Mouse (Mus musculus): ENCODE measurements around the gene Dach2. TPM values are rescaled to one million over a fixed set of nuclear protein-coding genes. Genes with fewer than 3 reads are reported as not detected.
A peak's percentile ranks its signal among the peaks of the same experiment; 100 is the strongest.
"Not testable (repeated sequence)": the region's sequence is repeated elsewhere in the genome, so short reads cannot be mapped to it uniquely, and the experiment has no call there.

Gene Dach2
- under 1 TPM; 0.11 to 0.20 TPM for polyA plus RNA-seq (2017; shearing (Covaris generic))

GRCm38 (mm10) chrX:113297404-113297803, at the start of gene Dach2:
TSS of gene Dach2 (plus strand) at chrX:113297510.
- ATAC-seq: peak; percentile 33

GRCm38 (mm10) chrX:113252427-113252826, 44.9 kb upstream of the Dach2 start:
- ATAC-seq: not testable (repeated sequence)

- peak; percentile 73 for ATAC-seq
Observed at GRCm38 (mm10) chrX:113298031-113298430, 721 bp downstream of the Dach2 start.

DNA sequence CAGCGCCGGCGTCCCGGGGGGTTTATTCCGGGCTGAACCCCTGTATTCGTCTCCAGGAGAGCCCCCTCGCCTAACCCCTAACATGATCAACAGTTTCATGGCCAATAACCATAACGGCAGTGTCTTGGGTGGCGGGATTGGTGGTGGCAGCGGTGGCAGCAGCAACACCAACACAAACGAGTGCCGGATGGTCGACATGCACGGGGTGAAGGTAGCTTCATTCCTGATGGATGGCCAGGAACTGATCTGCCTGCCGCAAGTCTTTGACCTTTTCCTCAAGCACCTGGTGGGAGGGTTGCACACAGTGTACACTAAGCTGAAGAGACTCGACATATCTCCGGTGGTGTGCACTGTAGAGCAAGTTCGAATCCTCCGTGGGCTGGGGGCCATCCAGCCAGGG, 1.2 kb downstream of the Dach2 start:
- no peak for ATAC-seq

DNA sequence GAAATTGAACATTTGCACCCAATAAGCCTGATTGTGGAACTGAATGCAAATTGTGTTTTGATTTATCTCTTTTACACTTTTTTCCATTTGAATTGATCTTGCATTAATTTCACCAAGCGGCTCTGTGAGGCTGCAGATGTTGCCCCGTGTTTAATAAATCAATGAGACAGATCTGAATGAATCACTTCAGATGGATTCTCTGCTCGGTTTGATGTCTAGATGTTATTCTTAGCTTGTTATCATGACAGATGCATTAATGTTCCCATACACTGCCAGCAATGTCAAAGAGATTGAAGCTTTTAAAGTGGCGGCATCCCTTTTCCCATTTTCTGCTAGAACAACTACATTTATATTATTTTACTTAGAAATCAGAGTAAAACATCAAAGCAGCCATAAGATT, 7.0 kb downstream of the Dach2 start:
- no peak for ATAC-seq

GRCm38 (mm10) chrX:113338143-113338542, 40.8 kb downstream of the Dach2 start:
- no peak for ATAC-seq

GRCm38 (mm10) chrX:113394417-113394816, 97.1 kb downstream of the Dach2 start:
- ATAC-seq: no peak

- ATAC-seq: no peak
Observed at GRCm38 (mm10) chrX:113408756-113409155, 111.4 kb downstream of the Dach2 start.

DNA sequence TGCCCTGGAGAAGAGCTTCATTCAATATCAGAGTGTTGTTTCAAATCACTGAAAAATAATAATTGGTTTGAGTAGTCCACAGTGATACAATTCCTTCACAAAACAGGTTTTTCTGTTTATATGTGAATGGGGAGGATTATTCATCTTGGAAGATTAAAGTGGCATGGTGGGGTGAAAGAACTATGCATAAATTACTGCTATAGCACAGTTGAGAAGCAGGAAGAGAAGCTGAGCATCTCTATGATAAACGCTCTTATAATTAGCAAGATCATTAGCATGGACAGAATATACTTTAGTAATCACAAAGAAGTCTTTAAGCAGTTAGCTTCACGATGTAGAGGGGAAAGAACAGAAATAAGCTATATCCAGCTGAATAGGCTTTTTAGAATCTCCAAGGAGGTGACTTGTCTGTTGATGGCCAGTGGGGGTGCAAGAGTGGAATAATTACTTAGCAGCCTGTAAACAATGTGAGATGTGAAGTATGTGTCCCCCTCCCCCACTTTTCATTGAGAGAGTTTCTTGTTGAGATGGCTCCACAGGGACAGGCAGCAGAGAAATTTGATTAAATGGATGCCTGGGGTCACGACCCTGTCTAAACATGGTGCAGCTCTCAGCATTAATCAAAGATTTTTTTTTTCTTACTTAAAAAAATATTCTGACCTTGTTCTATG, 124.3 kb downstream of the Dach2 start:
- ATAC-seq: no peak

DNA sequence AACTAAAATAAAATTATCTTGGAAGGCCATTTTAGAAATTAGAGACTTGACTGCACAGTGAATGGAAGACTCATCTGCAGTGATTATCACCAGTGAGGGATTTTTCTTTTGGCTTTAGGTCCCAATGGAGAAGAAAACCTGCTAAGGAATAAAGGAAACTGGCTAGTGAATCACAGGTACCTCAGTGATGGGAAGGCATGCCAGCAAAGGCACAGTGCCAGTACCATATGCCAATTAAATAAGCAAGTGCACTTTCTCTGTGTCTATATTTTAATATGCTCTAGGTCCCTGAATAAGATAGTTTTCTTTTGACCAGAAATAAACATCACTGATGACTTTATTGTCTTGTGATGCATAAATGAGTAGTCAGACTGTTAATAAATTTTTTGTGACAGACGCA, 184.8 kb downstream of the Dach2 start:
- ATAC-seq: no peak

- no peak for ATAC-seq
Observed at GRCm38 (mm10) chrX:113545106-113545505, 247.8 kb downstream of the Dach2 start.

- ATAC-seq: no peak
Observed at GRCm38 (mm10) chrX:113563897-113564296, 266.6 kb downstream of the Dach2 start.

GRCm38 (mm10) chrX:113666069-113666468, 368.8 kb downstream of the Dach2 start:
- no peak for ATAC-seq

DNA sequence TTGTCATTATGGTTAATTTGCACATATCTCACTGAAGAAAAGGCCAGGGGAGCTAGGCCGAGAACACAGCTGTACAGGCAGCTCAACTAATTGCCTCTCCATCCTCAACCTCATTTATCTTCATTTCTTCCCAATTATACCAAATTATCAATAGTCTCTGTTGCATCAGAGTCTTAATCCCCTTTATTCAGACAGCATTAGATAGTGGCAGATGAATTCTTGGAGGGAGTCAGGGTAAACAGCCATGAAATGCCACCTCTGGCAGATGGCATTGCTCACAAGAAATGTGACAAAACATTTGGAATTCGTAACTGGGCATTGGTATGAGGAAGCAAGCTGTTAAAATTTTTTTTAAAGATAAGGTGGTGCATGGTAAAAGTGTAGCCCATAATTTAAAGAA, 389.9 kb downstream of the Dach2 start:
- ATAC-seq: no peak

DNA sequence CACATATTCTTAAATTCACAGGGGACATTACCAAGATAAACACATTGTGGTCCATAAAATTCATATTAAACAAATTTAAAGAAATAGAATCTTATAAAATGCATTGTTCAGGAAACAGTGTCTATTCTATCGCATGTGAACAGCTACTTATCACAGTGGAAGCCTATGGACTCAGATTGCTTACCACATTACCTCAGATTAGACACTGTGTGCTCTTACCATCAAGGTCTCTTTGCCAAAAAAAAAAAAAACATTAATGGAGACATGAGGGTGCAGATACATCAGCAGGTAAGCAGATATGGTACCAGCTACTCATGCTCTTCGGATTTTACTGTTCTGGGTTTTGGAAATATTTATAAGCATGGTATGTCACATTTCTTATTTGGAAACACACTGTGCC, 415.1 kb downstream of the Dach2 start:
- ATAC-seq: no peak

DNA sequence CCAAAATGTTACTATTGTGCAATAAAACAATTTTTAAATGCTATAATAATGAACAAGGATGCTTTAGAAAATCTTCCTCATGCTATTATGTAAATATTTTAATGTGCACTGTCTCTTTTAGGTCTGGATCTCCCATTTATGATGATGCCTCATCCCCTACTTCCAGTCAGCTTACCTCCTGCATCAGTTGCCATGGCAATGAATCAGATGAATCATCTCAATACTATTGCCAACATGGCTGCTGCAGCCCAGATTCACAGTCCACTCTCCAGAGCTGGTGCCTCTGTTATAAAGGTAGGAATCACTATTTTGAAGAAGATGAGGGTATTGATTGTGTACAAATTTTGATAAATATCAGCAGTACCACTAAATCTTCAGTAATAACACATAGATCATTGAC, 426.8 kb downstream of the Dach2 start:
- no peak for ATAC-seq

DNA sequence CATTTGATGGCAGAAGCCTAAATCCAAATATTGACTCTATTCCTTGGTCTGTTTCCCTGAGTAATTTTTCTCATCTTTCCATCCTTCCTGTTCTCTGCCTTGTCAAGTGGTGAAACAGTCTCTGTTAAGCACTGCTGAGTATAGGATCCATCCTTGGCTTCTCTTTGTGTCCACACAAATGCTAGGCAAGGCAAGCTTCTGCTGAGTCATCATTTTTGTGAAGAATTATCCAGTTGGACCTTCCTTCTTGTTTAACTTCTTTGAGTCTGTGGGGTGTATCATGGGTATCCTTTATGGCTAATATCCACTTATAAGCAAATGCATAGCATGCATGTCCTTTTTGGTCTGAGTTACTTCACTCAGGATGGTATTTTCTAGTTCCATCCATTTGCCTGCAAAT, 449.8 kb downstream of the Dach2 start:
- no peak for ATAC-seq

DNA sequence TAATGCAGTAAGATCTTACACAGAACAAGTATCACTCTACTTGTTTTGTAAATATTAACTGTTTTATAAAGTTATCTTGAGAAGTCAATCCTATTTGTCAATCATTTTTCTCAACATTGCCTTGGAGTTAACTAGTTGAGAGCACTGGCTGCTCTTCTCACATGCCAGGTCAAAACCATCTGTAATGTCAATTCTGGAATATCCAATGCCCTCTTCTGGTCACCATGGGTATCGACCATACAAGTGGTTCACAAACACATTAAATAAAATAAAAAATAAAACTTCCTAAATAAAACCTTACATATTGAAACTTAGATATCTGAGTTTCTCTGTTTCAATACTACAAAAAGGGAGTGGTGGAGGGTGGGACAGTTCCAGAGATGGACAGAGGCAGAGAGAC, 495.0 kb downstream of the Dach2 start:
- ATAC-seq: no peak

- no peak for ATAC-seq
Observed at GRCm38 (mm10) chrX:113810369-113810768, 513.1 kb downstream of the Dach2 start.

DNA sequence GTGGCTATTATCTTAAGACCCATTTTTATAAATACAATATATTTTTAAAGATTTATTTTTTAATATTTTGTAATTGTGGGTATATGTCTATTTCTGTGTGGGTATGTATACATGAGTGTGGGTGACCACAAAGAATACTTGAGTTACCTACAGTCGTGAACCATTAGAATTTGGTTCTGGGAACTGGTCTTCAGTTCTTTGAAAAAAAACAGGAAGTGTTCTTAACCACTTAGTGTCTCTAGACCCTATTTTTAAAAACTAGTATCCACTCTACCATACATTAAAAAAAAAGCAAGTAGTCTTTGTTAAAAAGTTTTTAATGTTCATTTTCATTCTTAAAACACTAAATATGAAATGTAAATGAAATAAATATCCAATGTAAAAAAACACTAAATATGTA, 529.5 kb downstream of the Dach2 start:
- no peak for ATAC-seq

DNA sequence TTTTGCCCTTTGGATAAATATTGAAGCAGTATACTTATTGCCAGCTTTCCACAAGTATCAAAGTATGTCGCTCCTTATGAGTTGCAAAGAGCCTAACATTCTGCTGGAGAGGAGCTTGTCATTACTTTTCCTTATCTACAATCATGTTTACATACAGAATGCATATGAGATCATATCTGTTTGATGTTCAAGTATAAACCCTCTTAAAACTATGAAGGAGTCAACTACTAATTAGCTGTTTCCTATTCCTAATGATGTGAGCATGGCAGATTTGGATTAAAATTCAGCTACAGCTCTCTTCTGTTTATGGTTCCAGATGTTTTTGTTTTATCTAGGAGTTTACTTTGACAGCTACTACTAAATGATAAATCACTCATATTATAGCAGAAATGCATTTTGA, 535.8 kb downstream of the Dach2 start:
- ATAC-seq: no peak

DNA sequence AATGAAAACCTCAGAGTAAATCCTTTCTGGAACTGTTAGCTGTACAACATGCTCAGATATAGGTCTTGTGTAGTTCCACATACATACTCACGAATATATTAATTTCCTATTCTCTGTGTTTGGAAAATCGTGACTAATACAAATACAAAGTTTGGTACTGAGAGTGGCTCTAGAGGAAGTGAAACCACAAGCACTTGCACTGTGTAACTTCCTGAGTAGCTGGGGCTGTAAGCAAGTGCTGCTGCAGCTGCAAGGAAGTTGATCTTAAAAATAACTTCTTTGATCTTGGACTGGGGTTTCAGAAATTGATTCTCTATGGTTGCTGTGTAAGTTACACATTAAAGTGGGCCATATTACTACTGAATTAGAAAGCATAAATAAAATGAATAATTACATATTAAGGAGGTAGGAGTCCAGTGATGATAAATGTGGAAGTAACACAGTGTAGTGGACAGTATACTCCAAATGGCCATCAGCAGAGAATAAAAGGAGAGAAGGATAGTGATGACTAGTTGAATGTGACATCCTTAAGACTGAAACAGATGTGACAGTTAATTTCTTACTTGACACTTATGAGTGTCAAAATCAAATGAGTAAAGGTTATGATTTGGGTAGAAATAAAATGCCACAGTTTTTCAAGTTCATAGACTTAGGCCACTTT, 570.7 kb downstream of the Dach2 start:
- ATAC-seq: peak; percentile 96
